Mouse (Mus musculus) c-Kit-positive CD71-positive TER-119-negative erythroid progenitor cells, embryonic 14.5 days (primary cell): Measurements from ENCODE around the gene Ccdc194.
"Not testable (repeated sequence)": the region's sequence is repeated elsewhere in the genome, so short reads cannot be mapped to it uniquely, and the experiment has no call there.

Source experiments
- DNase-seq: peaks from one replicate; pipeline ENCODE4 v3.0.0-alpha.2; 2013; ENCODE audit warnings: low read depth

The Ccdc194 gene

DNA sequence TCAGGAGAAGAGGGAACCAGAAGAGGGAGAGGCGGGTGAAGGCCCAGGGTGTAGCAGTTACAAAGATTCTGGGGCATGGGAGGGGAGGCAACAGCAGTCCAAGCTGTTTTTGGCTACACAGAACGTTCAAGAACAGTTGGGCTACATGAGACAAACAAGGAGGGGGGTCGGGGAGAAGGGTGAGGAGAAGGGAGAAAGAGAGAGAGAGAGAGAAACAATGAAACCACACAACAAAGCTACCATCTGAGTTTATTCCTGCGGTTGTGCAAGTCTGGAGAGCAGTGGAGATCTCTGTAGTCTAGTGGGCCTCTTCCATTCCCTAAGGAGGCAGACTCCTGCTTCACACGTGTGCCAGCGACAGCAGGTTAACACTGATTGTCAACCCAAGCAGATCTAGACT is 28.5 kb upstream of the Ccdc194 start:
- DNase-seq = no peak

DNA sequence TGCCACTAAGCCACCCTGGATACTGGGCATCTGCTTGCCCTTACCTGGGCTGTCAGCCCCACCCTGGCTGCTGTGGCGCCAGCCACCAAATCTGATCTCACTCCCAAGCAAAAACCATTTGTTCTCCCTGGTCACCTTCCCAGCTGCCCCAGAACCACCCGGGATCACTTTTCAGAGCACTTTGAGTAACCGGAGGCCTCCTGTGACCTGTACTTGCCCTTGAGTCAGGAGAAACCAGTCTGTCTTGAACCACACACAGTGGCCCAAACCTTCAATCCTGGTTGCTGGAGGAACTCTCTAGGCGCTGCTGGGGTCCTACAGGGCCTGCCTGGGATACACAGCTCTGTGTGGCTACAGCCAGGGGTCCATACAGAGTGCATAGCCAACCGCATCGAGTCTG is 27.3 kb upstream of the Ccdc194 start:
- no peak for DNase-seq

DNA sequence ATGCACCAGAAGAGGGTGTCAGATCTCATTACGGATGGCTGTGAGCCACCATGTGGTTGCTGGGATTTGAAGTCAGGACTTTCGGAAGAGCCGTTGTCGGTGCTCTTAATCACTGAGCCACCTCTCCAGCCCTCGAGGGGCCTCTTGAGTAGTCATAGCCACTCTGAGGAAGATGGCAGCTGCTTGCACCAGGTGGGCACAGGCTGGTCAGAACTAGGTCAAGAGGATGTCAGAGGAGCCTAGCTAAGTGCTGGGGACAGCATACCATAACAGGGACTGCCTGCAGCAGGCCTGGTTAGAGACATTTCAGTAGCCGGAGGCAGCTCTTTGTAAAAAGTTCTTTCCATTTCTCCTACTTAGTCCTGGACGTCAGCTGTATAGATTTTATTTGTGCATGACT is 25.2 kb upstream of the Ccdc194 start:
- DNase-seq = no peak

DNA sequence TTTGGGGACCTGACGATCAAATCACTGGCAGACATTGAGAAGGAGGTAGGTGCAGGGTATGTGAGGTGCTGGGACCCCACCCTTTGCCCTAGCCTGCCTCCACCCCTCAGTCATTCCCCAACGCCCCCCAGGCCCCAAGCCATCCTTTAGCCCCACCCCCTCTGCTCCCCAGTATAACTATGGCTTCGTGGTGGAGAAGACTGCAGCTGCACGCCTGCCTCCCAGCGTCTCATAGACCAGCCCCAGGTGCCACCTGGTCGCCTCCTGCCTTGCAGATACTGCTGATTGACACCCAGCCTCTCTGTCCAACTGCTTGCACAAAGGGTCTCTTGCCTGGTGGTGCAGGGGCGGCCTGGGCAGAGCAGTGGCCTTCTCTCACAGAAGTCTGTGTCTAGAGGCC is 22.1 kb upstream of the Ccdc194 start:
- no peak for DNase-seq

DNA sequence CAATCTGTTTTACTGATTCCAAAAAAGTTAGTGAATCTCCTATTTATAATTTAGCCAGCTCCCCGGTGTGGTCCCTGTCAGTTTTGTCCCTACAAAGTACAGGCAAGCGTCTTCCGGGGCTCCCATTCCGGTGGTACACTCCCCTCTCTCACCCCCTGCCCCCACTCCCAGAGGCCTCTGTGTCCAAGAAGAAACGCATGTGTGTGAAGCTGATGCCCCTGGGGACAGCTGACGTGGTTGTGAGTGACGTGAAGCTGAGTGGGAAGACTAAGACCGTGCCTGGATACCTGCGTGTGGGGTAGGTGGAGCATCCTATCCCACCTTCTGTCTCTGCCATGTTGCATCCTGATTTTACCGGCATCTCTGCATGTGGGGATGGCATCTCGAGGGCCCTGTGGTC is 19.5 kb upstream of the Ccdc194 start:
- DNase-seq = no peak

DNA sequence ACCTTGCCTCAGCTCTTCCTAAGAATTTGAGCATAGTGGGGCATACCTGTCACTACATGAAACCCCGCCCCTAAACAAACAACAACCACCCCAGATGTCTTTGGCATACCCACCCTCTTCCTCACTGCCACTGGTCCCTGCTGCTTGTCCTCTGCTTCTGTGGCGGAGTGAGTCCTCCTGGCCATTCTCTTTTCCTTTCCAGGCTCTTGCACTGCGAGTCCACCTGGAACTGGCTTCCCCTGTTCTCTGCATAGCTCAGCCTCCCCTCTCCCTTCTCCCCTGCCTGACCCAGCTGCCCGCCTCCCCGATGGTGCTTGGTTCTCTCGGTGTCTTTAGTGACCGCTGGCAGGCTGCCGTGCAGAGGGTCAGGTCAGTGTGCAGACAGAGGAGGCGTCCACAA is 18.2 kb upstream of the Ccdc194 start:
- no peak for DNase-seq

DNA sequence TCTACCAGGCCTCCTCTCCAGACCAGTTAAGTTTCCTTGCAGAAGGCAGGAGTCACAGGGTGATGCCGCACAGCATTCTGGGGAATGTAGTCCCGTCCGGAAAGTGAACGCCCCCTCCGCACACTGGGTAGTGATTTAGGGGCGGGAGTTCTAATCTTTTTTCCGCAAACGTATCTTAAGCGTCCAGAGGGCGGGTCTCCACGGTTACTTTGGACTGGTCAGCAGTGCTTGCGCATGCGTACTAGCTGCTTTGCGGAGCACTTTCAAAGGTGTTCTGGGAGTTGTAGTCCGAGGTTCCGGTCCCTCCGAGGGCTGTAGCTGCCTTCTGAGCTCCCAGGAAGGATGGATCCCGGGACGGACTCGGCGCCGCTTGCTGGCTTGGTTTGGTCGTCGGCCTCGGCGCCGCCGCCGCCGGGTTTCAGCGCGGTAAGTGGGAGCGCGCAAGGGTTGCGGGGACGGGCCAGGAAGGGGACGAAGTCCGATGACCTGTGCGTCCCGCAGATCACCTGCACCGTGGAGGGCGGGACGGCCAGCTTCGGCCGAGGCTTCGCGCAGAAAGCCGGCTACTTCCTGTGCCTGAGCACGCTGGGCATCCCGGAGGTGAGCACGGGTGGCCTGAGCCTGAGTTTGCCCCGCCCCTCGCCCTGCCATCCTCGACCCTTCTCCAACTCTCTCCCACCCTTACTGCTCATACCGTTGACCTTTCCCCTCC is 17.3 kb upstream of the Ccdc194 start, which contains the start of gene Mvb12a:
Gene Mvb12a, plus strand, starts transcription at position 291 of the 712 bp plus-strand sequence.
- peak; percentile 96 for DNase-seq

DNA sequence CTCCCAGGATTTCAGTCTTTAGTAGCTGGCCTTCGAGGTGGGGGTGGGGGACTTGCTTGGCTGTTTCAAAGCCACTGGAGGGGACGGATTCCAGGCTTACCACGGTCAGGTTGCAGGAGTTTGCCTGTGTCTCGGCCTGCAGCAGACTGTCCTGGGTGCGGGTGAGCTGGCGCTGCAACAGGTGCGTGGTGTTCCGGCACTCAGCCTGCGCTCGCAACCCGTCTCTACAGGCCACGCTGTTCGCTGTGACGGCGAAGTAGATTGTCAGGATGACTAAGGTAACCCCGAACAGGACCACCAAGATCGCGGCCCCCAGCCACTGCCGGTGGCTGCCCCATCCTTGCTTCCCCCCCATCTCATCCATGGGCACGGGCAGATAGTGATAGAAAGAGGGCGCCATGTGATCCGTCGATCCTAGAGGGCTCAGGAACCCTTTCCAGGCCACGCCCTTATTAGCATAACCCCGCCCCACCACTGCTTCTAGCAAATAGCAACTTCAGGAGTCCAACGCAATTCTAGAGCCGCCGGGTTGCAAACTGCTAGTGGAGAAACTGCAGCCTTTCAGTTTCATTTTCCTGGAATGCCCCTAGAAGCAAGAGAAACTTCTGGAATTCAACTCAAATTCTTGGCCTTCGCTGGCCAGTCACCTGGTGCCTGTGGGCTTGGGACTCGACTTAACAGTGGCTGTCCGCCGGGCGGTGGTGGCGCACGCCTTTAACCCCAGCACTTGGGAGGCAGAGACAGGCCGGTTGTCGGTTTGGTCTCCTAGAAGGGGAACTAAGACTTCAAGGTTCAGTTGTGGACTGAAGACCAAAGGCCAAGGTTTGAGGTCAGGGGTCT is 11.7 kb upstream of the Ccdc194 start, which contains the start of gene Bst2:
Gene Bst2, minus strand, starts transcription at position 429 of the 840 bp plus-strand sequence.
- peak; percentile 98 for DNase-seq

DNA sequence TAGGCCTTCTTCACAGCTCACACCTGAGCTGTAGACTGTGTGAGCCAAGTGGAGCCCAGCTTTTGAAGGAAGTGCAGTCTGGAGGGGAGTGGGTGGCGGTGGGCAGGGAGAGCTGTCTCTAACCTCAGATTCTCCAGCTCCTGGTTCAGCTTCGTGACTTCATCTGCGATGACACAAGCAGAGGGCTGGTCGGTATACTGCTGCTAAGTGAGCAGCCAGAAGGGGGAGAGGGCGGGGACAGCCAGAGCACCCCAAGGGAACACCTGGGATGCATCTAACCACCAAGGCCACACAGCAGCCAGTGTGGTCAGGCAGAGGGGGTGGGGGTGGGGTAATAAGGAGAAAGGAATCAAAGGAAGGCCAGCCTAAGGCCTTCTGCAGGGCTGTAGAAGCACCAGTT is 10.2 kb upstream of the Ccdc194 start:
- no peak for DNase-seq

DNA sequence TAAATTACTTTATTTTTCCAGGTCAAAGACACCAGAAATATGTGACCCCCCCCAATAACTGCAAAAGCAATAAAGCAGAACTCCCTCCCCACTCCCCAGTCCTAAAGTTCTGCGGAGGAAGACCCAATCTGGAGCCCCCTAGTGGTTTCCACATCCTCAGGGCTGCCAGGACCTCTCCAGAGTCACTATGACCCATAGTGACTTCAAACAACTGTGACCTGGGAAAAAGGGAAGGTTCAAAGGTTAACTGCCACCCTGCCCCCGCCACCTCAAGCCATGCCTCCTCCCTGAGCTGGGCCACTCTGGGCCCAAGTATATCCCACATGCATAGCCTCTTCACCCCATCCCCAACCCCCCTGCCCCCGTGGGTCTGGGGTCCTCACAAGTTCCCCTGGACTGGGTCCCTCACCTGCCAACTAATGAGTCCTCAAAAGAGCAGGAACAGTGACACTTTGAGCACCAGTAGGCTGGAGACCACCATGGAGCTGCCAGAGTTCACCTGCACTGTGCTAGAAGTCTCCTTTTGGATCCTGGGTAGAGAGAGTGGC is 8.8 kb upstream of the Ccdc194 start:
- DNase-seq = no peak

DNA sequence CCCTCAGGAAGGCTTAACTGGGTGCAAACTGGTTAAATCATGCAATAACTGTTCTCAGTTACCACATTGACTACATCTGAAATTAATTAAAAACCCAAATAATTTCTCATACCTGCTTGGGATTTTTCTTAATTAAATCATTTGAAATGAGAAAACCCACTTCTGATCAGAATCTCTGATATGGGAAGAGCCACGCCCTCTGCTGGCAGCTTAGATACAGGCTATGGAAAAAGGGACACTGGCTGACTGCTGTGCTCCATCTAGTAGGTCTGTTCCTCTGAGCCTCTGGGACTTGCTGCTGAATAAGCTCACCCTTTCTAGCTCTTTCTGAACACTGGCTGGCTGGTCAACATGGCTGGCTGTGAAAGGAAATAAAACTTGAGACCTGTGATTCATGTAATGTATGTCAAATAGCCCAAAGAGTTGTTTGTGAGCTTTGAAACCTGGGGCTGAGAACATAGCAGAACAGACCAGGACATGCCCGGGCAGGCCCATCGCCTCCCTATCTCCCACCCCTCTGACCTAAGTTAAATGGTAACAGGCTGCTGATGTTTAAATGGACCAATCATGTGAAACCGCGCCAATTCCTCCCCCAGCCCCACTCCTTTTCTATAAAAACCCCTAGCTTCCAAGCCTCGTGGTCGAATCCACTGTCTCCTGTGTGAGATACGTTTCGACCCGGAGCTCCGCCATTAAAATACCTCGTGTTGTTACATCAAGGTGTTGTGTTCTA is 5.4 kb upstream of the Ccdc194 start:
- not testable (repeated sequence) for DNase-seq

DNA sequence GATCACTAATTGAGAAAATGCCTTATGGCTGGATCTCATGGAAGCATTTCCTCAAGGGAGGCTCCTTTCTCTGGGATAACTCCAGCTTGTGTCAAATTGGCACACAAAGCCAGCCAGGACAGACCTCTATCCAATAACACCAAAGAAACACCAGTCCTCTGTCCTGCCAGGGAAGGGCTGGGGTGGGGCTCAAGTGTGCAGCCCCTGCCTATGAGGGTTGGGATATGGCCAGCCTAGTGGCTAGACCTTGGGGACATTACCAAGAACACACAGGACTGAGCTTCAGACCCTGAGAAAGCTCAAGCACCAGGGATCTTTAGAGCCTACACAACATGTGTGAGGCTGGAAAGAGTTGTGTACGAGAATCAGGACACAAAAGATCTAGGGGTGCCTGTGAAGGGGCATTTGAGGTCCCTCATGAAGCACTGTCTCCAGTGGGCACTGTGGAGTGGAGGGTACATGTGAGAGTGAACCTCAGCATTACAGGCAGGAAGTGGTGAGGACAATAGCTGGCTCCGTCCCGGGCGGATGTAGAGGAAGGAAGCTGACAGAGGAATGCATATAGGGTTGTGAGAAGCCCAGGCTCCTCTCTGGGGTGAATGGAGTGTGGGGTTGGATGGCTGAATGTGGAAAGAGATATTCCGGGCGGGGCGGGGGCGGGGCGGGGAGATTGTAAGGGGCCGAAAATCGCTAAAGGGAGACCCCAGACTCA is 3.0 kb upstream of the Ccdc194 start:
- no peak for DNase-seq

DNA sequence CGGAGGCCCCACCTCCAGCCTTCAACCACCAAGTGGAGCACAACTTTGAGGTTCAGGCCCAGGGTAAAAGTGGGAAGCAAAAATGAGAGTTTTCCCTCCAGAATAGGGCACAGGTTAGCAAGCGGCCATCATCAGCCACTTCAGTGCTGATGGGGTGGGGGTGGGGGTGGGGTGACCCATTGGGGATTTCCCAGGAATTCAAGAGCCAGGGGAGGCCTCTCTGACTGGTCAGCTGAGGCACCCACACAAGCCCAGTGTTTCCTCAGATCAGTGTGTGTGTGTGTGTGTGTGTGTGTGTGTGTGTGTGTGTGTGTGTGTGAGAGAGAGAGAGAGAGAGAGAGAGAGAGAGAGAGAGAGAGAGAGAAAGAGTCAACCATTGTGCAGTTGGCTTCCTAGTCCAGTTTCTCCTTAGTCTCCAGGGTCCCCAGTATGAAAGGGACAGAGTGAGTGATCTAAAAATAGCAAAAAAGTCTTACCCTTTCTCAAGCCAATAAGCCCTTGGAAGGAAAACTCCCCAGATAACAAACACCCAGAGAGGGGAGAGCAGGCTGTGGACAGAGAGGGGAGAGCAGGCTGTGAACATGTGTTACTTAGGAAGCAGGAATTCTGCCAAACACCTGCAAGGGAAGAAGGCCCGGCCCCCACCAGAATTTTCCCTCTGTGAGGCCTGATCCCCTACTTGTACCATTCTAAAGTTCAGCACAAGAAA is 1.8 kb upstream of the Ccdc194 start:
- DNase-seq = no peak

DNA sequence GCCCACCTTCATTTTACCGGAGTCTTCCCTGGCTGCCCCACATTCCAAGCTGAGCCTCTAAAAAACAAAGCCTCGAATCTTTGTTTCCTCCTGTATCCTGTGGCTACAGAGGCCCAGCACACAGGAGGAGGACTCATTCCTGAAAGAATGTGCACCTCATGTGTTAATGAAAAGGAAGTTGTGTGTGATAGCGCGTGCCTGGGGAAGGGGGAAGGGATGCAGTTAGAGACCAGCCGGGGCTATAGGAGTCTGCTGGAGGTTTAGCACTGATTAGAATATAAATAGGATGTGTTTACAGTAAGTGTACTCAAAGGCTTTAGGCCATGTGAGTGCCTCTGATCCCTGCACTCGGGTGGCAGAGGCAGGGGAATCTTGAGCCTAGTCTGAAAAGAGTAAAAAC is 761 bp upstream of the Ccdc194 start:
- DNase-seq = no peak

DNA sequence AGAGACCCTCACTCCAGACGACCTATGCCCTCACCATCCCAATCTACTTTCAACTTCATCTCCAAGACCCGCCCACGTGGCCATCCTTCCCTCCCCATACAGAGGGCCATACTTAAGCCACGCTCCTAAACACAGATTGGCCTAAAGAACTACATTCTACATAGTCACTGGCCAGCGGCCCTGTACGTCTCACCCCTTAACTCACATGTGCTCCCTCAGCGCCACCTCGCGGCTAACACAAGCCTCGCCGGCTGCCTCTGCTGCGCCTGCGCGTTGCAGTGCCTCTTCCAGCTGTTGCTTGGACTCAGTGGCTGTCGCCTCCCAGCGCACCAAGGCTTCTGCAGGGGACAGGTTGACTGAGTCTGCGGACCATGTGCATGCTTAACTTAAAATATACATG is 3.9 kb downstream of the Ccdc194 start:
- DNase-seq = peak; percentile 89

DNA sequence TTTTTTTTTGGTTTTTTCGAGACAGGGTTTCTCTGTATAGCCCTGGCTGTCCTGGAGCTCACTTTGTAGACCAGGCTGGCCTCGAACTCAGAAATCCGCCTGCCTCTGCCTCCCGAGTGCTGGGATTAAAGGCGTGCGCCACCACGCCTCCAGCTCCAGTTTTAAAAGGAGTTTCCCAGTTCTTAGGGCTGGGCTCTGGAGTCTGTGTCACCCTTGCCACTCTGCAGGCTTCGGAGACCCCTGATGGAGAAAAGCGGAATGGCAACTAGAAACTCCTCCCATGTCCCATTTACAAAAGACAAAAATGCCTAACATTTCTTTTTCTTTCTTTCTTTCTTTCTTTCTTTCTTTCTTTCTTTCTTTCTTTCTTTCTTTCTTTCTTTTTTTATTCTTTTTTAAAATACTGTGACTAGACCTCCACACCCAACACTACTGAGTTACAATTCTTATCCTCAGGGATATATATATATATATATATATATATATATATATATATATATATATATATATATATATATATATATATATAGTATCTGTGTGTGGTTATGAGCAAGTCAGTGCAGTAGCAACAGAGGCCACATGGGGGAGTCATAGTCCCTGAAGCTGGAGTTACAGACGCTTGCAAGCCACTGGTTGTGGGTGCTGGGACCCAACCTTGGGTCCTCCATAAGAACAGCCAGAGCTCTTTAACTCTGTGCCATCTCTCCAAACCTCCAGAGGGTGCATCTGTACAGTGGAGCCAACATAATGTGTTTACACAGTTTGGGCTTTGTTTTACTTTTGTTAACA is 6.3 kb downstream of the Ccdc194 start:
- peak; percentile 66 for DNase-seq

DNA sequence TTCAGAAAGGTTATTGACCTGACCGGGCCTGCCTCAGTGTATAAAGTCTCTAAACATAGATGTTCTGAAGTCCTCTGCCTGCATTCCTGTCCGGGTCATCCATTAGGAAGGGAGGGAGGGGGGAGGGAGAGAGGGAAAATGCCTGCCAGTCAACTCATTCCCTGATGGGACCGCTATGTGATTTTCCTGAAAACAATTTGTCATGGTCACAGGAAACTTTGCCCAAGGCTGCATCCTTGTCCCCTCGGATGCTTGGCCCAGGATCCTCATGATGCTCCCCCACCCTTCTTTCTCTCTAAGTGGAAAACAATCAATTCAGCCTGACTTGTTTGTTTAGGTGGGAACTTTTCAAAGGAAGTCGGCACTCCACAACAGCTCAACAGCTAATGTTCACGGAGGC is 8.7 kb downstream of the Ccdc194 start:
- no peak for DNase-seq

DNA sequence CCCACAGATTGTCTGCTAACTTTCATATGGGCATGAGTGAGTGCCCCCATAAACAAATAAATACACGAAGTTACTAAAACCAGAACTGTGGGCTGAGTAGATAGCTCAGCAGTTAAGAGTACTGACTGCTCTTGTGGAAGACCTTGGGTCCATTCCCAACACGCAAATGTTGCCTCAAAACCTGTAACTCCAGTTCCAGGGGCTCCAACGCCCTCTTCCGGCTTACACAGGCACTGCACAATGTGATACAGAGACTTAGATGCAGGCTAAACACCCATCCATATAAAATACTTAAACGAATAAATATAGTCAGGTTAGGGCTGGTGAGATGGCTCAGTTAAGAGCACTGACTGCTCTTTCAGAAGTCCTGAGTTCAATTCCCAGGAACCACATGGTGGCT is 10.5 kb downstream of the Ccdc194 start:
- no peak for DNase-seq

DNA sequence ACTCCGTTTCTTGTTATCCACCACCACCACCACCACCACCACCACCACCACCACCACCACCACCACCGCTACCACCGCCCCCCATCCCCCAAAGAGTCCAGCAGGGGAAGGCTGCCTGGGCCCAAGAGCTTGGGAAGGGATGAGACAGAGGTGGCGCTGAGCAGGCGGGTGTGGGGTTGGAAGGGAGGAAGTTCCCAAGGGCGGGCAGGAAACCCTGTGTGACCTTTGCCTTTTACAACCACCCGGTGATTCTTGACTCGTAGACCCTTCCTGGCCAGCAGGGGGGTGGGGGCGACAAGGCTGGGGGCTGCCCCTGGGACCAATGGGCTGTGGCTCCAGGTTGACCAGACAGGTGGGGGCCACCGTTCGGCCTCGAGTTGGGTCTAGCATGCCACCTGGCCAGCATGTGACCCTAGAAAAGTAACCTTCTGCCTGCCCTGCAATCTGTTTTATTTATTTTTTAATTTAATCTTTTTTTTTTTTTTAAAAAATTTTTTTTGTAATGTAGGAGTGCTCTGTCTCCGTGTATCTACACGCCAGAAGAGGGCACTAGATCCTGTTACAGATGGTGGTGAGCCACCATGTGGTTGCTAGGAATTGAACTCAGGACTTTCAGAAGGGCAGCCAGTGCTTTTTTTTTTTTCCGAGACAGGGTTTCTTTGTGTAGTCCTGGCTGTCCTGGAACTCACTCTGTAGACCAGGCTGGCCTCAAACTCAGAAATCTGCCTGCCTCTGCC is 12.3 kb downstream of the Ccdc194 start:
- no peak for DNase-seq

DNA sequence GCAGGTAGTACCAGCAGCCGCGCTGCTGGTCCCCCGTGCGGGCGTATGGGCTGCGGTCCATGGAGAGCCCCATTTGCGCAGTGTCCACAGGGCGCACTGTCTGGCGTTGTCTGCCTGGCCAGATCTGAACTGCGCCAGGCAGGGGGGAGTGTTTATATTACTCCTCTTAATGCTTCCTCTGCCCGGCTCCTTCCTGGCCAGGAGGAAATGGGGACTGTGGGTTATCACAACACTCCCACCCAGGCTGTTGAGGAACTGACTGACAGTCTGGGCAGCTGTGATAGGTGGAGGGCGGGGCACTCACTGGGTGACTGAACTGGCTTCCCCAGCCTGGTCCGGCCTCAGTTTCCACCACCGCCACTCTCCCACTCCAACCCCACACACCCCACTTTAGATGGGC is 13.9 kb downstream of the Ccdc194 start, which contains the start of gene Plvap:
Gene Plvap, minus strand, starts transcription at position 109 of the 400 bp plus-strand sequence.
- DNase-seq = peak; percentile 64
